Mouse (Mus musculus): ENCODE measurements around the gene Tgfbr2.

The Tgfbr2 gene

DNA sequence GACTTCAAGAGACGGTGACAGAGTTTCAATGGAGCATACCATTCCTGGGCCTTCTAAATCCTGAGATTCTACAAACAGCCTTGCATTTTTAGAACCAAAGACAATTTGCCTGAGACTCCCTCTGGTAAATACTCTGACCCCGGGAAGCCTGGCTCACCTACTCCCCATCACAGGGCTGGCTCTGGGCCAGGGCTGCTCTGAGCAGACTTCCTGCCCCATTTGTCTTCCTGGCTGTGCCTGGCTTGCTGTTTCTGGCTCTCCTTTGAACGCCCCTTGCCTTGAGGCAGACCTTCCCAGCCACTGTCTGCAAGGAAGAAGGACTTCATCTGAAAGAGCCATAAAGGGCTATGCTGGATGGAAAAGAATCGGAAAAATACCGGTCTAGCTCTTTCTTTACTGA, 83.2 kb downstream of the Tgfbr2 start:
- Histone ChIP-seq H3K4me1 (replicated peaks; ENCODE audit: low read depth, low read length) (peaks cover 4% of the 10 kb centered on the region; the same call in 1 of the 2 replicates), H3K4me3 (replicated peaks; ENCODE audit: low read length) (no peak overlapping the region), H3K9me3 (ENCODE audit: low read length) (no peaks in the 10 kb centered on the region), H3K27me3 (ENCODE audit: insufficient read depth, low read length) (no peaks in the 10 kb centered on the region), H3K36me3 (ENCODE audit: insufficient read depth, low read length) (no peaks in the 10 kb centered on the region)
- no peak for TF ChIP-seq CTCF (conservative IDR thresholded peaks at IDR 0.05; ENCODE audit: low read length)
- TF ChIP-seq NANOG (IDR thresholded peaks at IDR 0.05; ENCODE audit: borderline replicate concordance, low read length): no peak
- no peak for TF ChIP-seq POU5F1 (IDR thresholded peaks at IDR 0.05; ENCODE audit: borderline replicate concordance, low read length)

DNA sequence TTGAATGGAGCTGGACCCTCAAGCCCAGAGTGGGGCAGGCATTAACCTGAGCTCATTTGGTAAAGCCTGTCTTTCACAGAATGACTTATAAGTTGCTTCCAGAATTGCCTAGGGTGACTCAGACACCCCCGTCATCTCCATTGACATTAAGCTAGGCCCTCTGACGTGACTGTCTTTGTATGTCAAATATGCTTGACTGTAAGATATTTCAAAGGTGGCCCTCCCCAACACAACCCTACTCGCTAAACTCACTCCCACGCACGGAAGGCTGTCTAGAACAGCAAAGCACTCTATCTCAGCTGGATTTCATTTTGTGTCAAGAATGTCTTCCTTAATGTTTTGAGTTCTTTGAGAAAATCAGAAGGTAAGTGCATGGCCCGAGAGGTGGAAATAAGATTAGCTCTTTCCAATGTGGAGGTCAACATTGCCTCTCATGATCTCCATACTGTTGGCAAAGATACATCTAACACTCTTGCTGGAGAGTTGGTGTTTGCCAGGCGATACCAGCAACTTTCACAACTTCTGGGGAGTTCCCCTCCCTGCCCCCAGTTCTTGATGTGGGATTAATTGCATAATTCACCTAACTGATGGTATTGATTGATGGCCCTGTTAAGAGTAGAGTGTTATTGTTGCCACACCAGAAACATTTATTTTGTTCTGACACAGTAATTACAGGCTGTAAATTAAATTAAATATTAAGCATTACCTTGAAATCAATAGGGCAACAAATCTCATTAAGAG, 83.9 kb downstream of the Tgfbr2 start:
- Histone ChIP-seq H3K36me3 (ENCODE audit: insufficient read depth, low read length) (no peaks in the 10 kb centered on the region), H3K4me1 (replicated peaks; ENCODE audit: low read depth, low read length) (peaks cover 4% of the 10 kb centered on the region; the same call in 1 of the 2 replicates), H3K27me3 (ENCODE audit: insufficient read depth, low read length) (no peaks in the 10 kb centered on the region), H3K4me3 (replicated peaks; ENCODE audit: low read length) (no peak overlapping the region), H3K9me3 (ENCODE audit: low read length) (no peaks in the 10 kb centered on the region)
- TF ChIP-seq CTCF (conservative IDR thresholded peaks at IDR 0.05; ENCODE audit: low read length) (no peak), NANOG (IDR thresholded peaks at IDR 0.05; ENCODE audit: borderline replicate concordance, low read length) (no peak), POU5F1 (IDR thresholded peaks at IDR 0.05; ENCODE audit: borderline replicate concordance, low read length) (no peak)

- H3K36me3 ChIP-seq (ENCODE audit: insufficient read depth, low read length): no peaks in the 10 kb centered on the region
- peaks cover 6% of the 10 kb centered on the region for H3K4me1 ChIP-seq (replicated peaks; ENCODE audit: low read depth, low read length)
- no peaks in the 10 kb centered on the region for H3K9me3 ChIP-seq (ENCODE audit: low read length)
- no peak overlapping the region for H3K4me3 ChIP-seq (replicated peaks; ENCODE audit: low read length)
- TF ChIP-seq POU5F1 (IDR thresholded peaks at IDR 0.05; ENCODE audit: borderline replicate concordance, low read length): no peak
- no peak for TF ChIP-seq NANOG (IDR thresholded peaks at IDR 0.05; ENCODE audit: borderline replicate concordance, low read length)
- TF ChIP-seq CTCF (conservative IDR thresholded peaks at IDR 0.05; ENCODE audit: low read length): no peak
- H3K27me3 ChIP-seq (ENCODE audit: insufficient read depth, low read length): no peaks in the 10 kb centered on the region
Measured at GRCm38 (mm10) chr9:116090296-116090695, 84.9 kb downstream of the Tgfbr2 start.

DNA sequence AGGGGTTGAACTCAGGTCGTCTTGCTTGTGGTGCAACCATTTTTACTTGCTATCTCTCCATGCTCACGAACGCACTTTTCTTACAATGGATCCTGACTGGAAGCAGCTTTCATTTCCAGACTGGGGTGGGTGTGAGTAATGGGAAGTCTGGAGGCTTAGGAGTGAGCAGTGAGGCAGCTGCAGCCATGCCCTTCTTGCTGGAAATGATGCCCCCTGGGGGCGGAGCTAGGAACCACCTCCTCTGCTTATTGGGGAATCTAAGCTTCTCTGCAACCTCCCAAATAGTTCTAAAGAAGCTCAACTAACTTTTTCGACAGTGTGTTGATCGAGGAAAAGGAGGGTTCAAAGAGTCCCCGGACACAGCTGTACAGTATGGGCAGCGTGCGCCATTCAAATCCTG, 86.2 kb downstream of the Tgfbr2 start:
- no peaks in the 10 kb centered on the region for H3K27me3 ChIP-seq (ENCODE audit: insufficient read depth, low read length)
- H3K36me3 ChIP-seq (ENCODE audit: insufficient read depth, low read length): no peaks in the 10 kb centered on the region
- peaks cover 10% of the 10 kb centered on the region for H3K4me1 ChIP-seq (replicated peaks; ENCODE audit: low read depth, low read length)
- no peak for TF ChIP-seq CTCF (conservative IDR thresholded peaks at IDR 0.05; ENCODE audit: low read length)
- H3K9me3 ChIP-seq (ENCODE audit: low read length): no peaks in the 10 kb centered on the region
- no peak overlapping the region for H3K4me3 ChIP-seq (replicated peaks; ENCODE audit: low read length)

DNA sequence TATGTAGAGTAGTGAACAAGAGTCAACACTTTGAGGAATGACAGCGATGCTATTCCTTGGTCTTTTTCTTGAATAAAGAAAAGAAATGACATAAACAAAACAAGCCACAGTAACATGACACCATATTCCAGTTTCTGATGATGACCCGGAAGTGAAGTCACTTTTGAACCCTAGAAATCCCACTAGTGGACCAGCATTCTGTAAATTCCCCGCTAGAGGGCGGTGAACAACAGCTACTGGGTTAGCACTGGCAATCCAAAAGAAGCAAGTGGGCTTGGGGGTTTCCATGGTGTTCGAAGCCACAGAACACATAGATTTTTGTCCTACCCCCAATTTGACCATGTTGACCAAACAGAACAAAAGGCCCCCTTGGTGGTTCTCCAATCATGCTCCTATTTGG, 87.3 kb downstream of the Tgfbr2 start:
- Histone ChIP-seq H3K9me3 (ENCODE audit: low read length) (no peaks in the 10 kb centered on the region), H3K4me1 (replicated peaks; ENCODE audit: low read depth, low read length) (peaks cover 15% of the 10 kb centered on the region), H3K36me3 (ENCODE audit: insufficient read depth, low read length) (no peaks in the 10 kb centered on the region), H3K4me3 (replicated peaks; ENCODE audit: low read length) (no peak overlapping the region), H3K27me3 (ENCODE audit: insufficient read depth, low read length) (no peaks in the 10 kb centered on the region)
- TF ChIP-seq CTCF (conservative IDR thresholded peaks at IDR 0.05; ENCODE audit: low read length): peak; percentile 83
- TF ChIP-seq POU5F1 (IDR thresholded peaks at IDR 0.05; ENCODE audit: borderline replicate concordance, low read length): no peak

GRCm38 (mm10) chr9:116087263-116087662, 87.9 kb downstream of the Tgfbr2 start:
- Histone ChIP-seq H3K4me3 (replicated peaks; ENCODE audit: low read length) (no peak overlapping the region), H3K4me1 (replicated peaks; ENCODE audit: low read depth, low read length) (peaks cover 15% of the 10 kb centered on the region), H3K36me3 (ENCODE audit: insufficient read depth, low read length) (no peaks in the 10 kb centered on the region), H3K9me3 (ENCODE audit: low read length) (no peaks in the 10 kb centered on the region), H3K27me3 (ENCODE audit: insufficient read depth, low read length) (no peaks in the 10 kb centered on the region)
- TF ChIP-seq POU5F1 (IDR thresholded peaks at IDR 0.05; ENCODE audit: borderline replicate concordance, low read length) (no peak), CTCF (conservative IDR thresholded peaks at IDR 0.05; ENCODE audit: low read length) (no peak), NANOG (IDR thresholded peaks at IDR 0.05; ENCODE audit: borderline replicate concordance, low read length) (no peak)

- Histone ChIP-seq H3K36me3 (ENCODE audit: insufficient read depth, low read length) (no peaks in the 10 kb centered on the region), H3K27me3 (ENCODE audit: insufficient read depth, low read length) (no peaks in the 10 kb centered on the region), H3K4me1 (replicated peaks; ENCODE audit: low read depth, low read length) (peaks cover 15% of the 10 kb centered on the region), H3K9me3 (ENCODE audit: low read length) (no peaks in the 10 kb centered on the region), H3K4me3 (replicated peaks; ENCODE audit: low read length) (no peak overlapping the region)
- TF ChIP-seq POU5F1 (IDR thresholded peaks at IDR 0.05; ENCODE audit: borderline replicate concordance, low read length) (no peak), NANOG (IDR thresholded peaks at IDR 0.05; ENCODE audit: borderline replicate concordance, low read length) (no peak), CTCF (conservative IDR thresholded peaks at IDR 0.05; ENCODE audit: low read length) (no peak)
Measured at GRCm38 (mm10) chr9:116085999-116086398, 89.2 kb downstream of the Tgfbr2 start.

DNA sequence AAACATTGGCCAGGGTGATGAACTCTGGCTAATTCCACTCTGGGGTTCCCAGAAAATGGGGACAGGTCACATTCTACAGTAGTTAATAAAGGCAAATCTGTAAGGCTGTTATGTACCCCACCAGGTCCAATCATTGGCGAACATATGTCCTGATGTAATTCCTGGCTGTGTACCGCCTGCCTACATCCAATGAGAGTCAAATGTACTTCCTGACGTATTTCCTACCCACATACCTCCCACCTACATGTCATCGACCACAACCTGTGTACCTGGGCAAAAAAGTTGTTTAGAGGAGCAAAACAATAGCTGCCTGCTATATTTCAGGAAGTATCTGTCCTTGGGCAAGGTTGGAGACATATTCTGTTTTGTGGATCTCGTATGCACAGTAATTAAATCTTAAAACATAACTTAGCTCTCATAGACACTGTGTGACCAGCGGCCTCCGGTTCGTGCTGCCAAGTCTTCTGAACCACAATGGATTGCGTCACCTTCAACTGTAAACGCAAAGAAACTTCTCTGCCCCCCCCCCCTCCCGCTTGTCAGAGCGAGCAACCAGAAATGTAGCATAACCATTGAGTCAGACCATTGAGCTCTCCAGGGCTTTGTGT, 90.7 kb downstream of the Tgfbr2 start:
- Histone ChIP-seq H3K36me3 (ENCODE audit: insufficient read depth, low read length) (no peaks in the 10 kb centered on the region), H3K9me3 (ENCODE audit: low read length) (no peaks in the 10 kb centered on the region), H3K27me3 (ENCODE audit: insufficient read depth, low read length) (no peaks in the 10 kb centered on the region), H3K4me3 (replicated peaks; ENCODE audit: low read length) (no peak overlapping the region), H3K4me1 (replicated peaks; ENCODE audit: low read depth, low read length) (peaks cover 15% of the 10 kb centered on the region)
- TF ChIP-seq CTCF (conservative IDR thresholded peaks at IDR 0.05; ENCODE audit: low read length) (no peak), POU5F1 (IDR thresholded peaks at IDR 0.05; ENCODE audit: borderline replicate concordance, low read length) (no peak), NANOG (IDR thresholded peaks at IDR 0.05; ENCODE audit: borderline replicate concordance, low read length) (no peak)
